Mouse (Mus musculus) cortical plate, adult 2 months (tissue): ENCODE data around the gene Tamm41.

Source experiments
- CTCF ChIP-seq: fragments of 200-500 bp; IDR thresholded peaks from 2 replicates; pipeline ENCODE4 v1.5.1; 2011; ENCODE audit warnings: mild to moderate bottlenecking, control low read depth, low read length; ENCODE audit not compliant: insufficient read depth; ENCODE audit errors: extremely low read depth
- POLR2A ChIP-seq: fragments of 200-500 bp; IDR thresholded peaks from 2 replicates; pipeline ENCODE4 v1.6.1; 2011; ENCODE audit warnings: mild to moderate bottlenecking, low read length, control low read depth; ENCODE audit not compliant: insufficient read depth; ENCODE audit errors: extremely low read depth

- TF ChIP-seq CTCF (no peak), POLR2A (no peak)
Measured at GRCm38 (mm10) chr6:115062605-115063350, 25.1 kb upstream of the Tamm41 start.
